Mouse (Mus musculus): ENCODE measurements around the gene Scn8a. TPM values are rescaled to one million over a fixed set of nuclear protein-coding genes. Genes with fewer than 3 reads are reported as not detected.

Gene Scn8a
- polyA plus RNA-seq, 1 experiment from 2014 or later, result 0.73 TPM

DNA sequence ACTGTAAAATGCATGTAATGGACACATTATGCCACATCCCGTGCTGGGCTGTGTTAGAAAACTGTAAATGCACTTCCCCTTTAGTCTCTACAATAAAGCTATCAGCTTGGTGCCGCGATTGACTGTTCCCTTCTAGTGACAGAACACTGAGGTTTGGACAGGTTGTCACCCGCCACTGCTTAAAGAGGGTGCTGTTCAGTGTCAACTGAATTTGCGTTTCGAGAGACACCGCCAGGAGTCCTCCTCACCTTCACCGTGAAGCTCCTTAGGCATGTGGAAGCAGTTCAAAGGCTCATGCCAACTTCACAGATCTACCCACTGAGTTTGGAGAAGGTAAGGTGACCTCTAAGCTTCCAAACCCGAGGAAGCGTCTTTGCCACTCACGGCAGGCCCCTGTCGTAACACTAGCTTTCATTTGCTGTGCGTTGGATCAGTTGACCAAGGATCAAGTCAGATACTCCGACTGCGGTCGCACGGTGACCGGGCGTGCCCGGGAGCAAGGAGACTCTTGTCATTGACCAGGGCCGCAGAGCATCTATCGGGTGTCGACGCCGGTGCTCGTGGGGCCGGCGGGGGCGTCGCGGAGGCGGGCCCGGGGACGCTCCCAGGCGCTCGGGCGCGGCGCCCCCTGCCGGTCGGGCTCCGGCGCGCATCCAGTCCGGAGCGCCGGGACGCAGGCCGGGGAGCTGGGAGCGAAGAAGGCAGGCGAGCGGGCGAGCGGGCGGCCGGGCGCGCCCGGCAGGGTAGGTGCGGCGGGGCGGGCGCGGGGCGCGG is 530 bp downstream of the Scn8a start:
- Histone ChIP-seq H3K9ac (ENCODE audit: low read depth, low read length) (no peak overlapping the region), H3K27ac (ENCODE audit: low read depth, low read length) (no peak overlapping the region), H3K4me1 (replicated peaks; ENCODE audit: control insufficient read depth, insufficient read depth, low read length) (no peaks in the 10 kb centered on the region), H3K4me2 (peak overlapping the region; percentile 72), H3K4me3 (ENCODE audit: low read depth, low read length) (peak overlapping the region; percentile 62), H3K9me3 (ENCODE audit: control insufficient read depth, low read length) (no peaks in the 10 kb centered on the region), H3K27me3 (replicated peaks; ENCODE audit: control insufficient read depth, insufficient read depth, low read length) (peaks cover 62% of the 10 kb centered on the region), H3K36me3 (ENCODE audit: control insufficient read depth, insufficient read depth, low read length) (no peaks in the 10 kb centered on the region)
- DNase-seq (ENCODE audit: low spot score) (peak; percentile 65), ATAC-seq (replicated peaks; ENCODE audit: low FRiP score) (peak; percentile 43; the same call in 1 of the 2 replicates)
- 4% methylated on average over 46 of the region's 66 CpGs for WGBS

DNA sequence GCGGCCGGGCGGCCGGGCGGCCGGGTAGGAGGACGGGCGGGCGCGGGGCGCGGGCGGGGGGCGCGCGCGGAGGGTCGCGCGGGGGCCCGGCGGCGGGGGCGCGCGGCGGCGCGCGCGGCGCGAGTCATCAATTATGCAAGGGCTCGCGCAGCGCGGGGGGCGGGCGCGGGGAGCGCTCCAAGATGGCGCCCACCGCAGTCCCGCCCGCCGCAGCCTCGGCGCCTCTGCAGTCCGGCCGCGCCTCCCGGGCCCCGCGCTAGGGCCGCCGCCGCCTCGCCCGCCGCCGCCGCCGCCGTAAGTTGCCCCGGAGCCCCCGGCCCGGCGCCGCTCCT is 1.1 kb downstream of the Scn8a start:
- 0% methylated on average over 17 of the region's 69 CpGs for WGBS
- Histone ChIP-seq H3K4me3 (ENCODE audit: low read depth, low read length) (peak overlapping the region; percentile 62), H3K4me1 (replicated peaks; ENCODE audit: control insufficient read depth, insufficient read depth, low read length) (no peaks in the 10 kb centered on the region), H3K27ac (ENCODE audit: low read depth, low read length) (no peak overlapping the region), H3K4me2 (peak overlapping the region; percentile 72), H3K27me3 (replicated peaks; ENCODE audit: control insufficient read depth, insufficient read depth, low read length) (peaks cover 62% of the 10 kb centered on the region), H3K9ac (ENCODE audit: low read depth, low read length) (no peak overlapping the region), H3K9me3 (ENCODE audit: control insufficient read depth, low read length) (no peaks in the 10 kb centered on the region), H3K36me3 (ENCODE audit: control insufficient read depth, insufficient read depth, low read length) (no peaks in the 10 kb centered on the region)
- no peak for DNase-seq (ENCODE audit: low spot score)
- ATAC-seq (replicated peaks; ENCODE audit: low FRiP score), result no peak

DNA sequence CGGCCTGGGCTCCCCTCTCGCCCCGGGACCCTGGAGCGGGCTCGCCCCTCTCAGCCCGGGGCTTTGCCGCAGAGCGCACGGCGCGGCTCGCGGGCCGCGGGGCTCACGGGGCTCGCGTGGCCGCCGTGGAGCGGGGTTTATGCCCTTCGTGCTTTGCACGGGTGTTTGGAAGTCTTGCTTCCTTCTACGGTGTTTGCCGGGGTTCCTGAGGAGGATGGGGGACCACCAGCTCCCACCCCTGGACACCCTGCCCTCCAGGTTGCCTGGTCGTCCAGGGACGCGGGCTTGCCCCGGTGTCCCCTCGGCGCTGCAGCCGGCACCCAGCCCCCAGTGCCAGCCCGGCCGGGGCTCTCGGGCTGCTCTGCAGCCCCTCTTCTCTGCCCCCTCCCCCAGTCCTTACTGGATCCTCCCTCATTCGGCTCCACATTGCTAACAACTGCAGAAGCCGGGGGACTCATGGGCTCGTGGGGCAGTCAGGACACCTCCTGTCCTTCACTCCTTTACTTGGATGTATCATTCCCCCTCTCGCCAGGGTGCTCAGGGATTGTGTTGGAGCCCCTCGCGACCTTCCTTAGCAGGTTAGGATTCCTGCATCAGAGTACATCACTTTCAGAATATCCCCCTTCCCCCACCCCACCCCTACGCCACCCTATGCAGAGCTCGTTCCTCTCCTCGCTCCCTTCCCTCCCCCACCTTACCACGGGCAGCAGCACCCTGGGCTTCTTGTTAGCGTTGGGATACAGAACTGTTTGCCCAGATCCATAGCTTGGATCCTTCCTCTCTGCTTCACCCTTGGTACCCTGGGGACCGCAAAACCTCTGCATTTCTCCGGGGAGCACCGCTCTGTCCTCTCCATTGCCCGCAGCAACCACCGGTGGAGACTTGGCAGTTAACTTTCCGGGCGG is 1.7 kb downstream of the Scn8a start:
- no peak overlapping the region for H3K27ac ChIP-seq (ENCODE audit: low read depth, low read length)
- peak overlapping the region; percentile 62 for H3K4me3 ChIP-seq (ENCODE audit: low read depth, low read length)
- H3K9me3 ChIP-seq (ENCODE audit: control insufficient read depth, low read length), result no peaks in the 10 kb centered on the region
- no peaks in the 10 kb centered on the region for H3K36me3 ChIP-seq (ENCODE audit: control insufficient read depth, insufficient read depth, low read length)
- peak overlapping the region; percentile 72 for H3K4me2 ChIP-seq
- ATAC-seq (replicated peaks; ENCODE audit: low FRiP score) (no peak), DNase-seq (ENCODE audit: low spot score) (no peak)
- H3K9ac ChIP-seq (ENCODE audit: low read depth, low read length), result no peak overlapping the region
- peaks cover 62% of the 10 kb centered on the region for H3K27me3 ChIP-seq (replicated peaks; ENCODE audit: control insufficient read depth, insufficient read depth, low read length)
- H3K4me1 ChIP-seq (replicated peaks; ENCODE audit: control insufficient read depth, insufficient read depth, low read length), result no peaks in the 10 kb centered on the region
- WGBS, result 2% methylated on average over 52 of the region's 53 CpGs

DNA sequence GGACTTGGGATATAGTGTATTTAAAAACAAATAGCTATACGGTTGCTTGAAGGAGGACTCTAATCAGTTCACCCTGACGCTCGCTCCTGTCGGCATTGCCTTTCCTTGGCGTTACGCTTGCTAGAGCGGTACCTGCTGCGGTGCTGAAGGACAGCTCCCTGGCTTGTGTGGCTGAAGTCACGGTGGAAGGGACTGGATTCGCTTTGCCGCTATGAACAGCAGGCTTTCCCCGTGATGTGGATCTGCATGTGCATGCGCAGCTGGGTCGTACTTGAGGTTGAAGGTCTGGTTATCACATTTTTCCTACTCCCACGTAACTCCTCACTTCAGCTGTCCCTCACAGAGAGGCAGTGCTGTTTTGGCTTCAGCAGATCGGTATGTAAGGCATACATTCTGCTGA is 3.5 kb downstream of the Scn8a start:
- Histone ChIP-seq H3K27ac (ENCODE audit: low read depth, low read length) (no peak overlapping the region), H3K4me1 (replicated peaks; ENCODE audit: control insufficient read depth, insufficient read depth, low read length) (no peaks in the 10 kb centered on the region), H3K9ac (ENCODE audit: low read depth, low read length) (no peak overlapping the region), H3K9me3 (ENCODE audit: control insufficient read depth, low read length) (no peaks in the 10 kb centered on the region), H3K4me2 (no peak overlapping the region), H3K4me3 (ENCODE audit: low read depth, low read length) (no peak overlapping the region), H3K27me3 (replicated peaks; ENCODE audit: control insufficient read depth, insufficient read depth, low read length) (peaks cover 61% of the 10 kb centered on the region), H3K36me3 (ENCODE audit: control insufficient read depth, insufficient read depth, low read length) (no peaks in the 10 kb centered on the region)
- DNase-seq (ENCODE audit: low spot score) (peak; percentile 72), ATAC-seq (replicated peaks; ENCODE audit: low FRiP score) (no peak)
- 5% methylated on average over 16 of the region's 16 CpGs for WGBS

DNA sequence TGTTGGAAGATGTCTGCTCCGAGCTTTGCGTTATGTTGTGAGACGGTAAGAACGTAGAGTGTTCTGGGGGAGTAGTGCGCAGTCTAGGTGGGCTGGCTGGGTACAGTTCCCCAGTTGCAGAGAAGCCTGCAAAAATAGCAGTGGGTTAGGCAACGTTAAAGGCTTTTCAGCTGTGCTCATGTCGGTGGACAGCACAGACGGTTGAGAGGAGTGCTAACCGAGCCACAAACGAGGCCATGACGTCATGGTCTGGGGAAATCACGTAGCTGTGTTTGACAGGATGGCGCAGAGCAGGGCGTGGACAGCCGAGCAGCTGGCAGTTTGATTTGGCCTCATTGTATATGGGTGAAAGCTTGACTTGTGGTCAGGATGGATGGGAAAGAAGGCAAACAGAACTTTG is 9.4 kb downstream of the Scn8a start:
- Histone ChIP-seq H3K9me3 (ENCODE audit: control insufficient read depth, low read length) (no peaks in the 10 kb centered on the region), H3K4me2 (no peak overlapping the region), H3K36me3 (ENCODE audit: control insufficient read depth, insufficient read depth, low read length) (no peaks in the 10 kb centered on the region), H3K27ac (ENCODE audit: low read depth, low read length) (no peak overlapping the region), H3K27me3 (replicated peaks; ENCODE audit: control insufficient read depth, insufficient read depth, low read length) (peaks cover 4% of the 10 kb centered on the region), H3K9ac (ENCODE audit: low read depth, low read length) (no peak overlapping the region), H3K4me1 (replicated peaks; ENCODE audit: control insufficient read depth, insufficient read depth, low read length) (no peaks in the 10 kb centered on the region), H3K4me3 (ENCODE audit: low read depth, low read length) (no peak overlapping the region)
- 70% methylated on average over 15 of the region's 15 CpGs for WGBS
- ATAC-seq (replicated peaks; ENCODE audit: low FRiP score) (no peak), DNase-seq (ENCODE audit: low spot score) (no peak)

DNA sequence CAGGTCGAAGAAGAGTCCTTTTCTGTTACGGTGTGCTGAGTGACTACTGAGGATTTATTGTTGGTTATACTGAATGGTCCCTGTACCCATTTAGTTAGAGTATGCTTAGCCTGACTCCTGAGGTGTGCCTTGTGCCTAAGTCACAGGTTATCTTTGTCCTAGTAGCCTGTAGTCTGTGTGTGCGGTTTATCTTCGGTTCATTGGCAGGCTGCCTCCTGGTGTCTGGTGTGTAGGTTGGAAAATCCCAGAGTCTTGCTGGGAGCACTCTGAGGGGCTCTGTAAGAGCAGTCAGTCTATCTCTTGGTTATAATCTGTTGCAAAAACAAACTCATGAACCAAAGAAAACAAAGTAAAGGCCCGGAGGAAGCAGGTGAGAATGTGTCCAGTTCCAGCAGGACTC is 11.7 kb downstream of the Scn8a start:
- no peak for ATAC-seq (replicated peaks; ENCODE audit: low FRiP score)
- H3K9ac ChIP-seq (ENCODE audit: low read depth, low read length), result no peak overlapping the region
- H3K27me3 ChIP-seq (replicated peaks; ENCODE audit: control insufficient read depth, insufficient read depth, low read length), result no peaks in the 10 kb centered on the region; the same call in none of the 2 replicates
- no peak overlapping the region for H3K4me2 ChIP-seq
- WGBS, result 76% methylated on average over 5 of the region's 5 CpGs
- DNase-seq (ENCODE audit: low spot score), result no peak
- H3K9me3 ChIP-seq (ENCODE audit: control insufficient read depth, low read length), result no peaks in the 10 kb centered on the region
- no peak overlapping the region for H3K27ac ChIP-seq (ENCODE audit: low read depth, low read length)
- no peaks in the 10 kb centered on the region for H3K36me3 ChIP-seq (ENCODE audit: control insufficient read depth, insufficient read depth, low read length)
- H3K4me3 ChIP-seq (ENCODE audit: low read depth, low read length), result no peak overlapping the region
- no peaks in the 10 kb centered on the region for H3K4me1 ChIP-seq (replicated peaks; ENCODE audit: control insufficient read depth, insufficient read depth, low read length)

DNA sequence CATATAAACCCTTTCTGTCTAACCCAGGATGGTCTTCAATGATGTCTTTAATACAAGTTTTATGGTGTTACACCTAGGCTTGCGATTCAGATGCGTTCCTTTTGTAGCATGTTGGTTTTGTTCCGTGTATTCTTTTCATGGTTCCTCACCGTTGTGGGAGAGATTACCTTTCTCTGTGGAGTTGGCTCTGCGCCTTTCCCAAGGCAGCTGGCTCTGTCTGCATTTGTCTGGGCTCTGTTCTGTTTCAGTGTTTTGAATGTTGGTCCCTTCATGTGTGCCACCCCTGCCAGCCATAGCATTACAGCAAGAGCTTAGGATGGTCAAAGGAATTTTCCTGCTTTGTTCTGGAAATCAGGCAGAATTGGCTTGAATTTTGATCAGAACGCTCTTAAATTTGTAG is 14.8 kb downstream of the Scn8a start:
- WGBS, result 88% methylated on average over 6 of the region's 6 CpGs
- Histone ChIP-seq H3K4me1 (replicated peaks; ENCODE audit: control insufficient read depth, insufficient read depth, low read length) (no peaks in the 10 kb centered on the region), H3K4me3 (ENCODE audit: low read depth, low read length) (no peak overlapping the region), H3K36me3 (ENCODE audit: control insufficient read depth, insufficient read depth, low read length) (no peaks in the 10 kb centered on the region), H3K9me3 (ENCODE audit: control insufficient read depth, low read length) (no peaks in the 10 kb centered on the region), H3K9ac (ENCODE audit: low read depth, low read length) (no peak overlapping the region), H3K4me2 (no peak overlapping the region), H3K27me3 (replicated peaks; ENCODE audit: control insufficient read depth, insufficient read depth, low read length) (no peaks in the 10 kb centered on the region), H3K27ac (ENCODE audit: low read depth, low read length) (no peak overlapping the region)
- ATAC-seq (replicated peaks; ENCODE audit: low FRiP score) (no peak), DNase-seq (ENCODE audit: low spot score) (no peak)

DNA sequence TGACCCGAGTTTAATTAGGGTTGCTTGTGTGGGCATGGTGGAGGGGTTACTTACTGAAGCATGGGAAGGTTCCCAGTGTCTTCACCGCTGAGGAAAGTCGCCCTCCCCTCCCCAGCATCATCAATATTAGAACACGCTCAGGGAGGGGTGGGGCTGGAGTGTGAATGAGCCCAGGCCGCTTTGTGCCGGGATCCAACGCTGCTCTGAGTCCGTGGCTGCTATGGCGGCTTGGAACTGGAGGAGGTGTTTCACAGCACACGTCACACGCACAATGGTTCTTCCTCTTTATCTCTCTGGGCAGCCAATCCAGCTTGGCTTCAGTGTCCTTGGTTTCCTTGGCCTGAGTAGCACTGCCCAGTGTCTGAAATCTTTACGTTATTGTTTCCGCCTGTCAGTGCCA is 22.3 kb downstream of the Scn8a start:
- ATAC-seq (replicated peaks; ENCODE audit: low FRiP score) (no peak), DNase-seq (ENCODE audit: low spot score) (no peak)
- no peak overlapping the region for H3K27ac ChIP-seq (ENCODE audit: low read depth, low read length)
- H3K9ac ChIP-seq (ENCODE audit: low read depth, low read length), result no peak overlapping the region
- no peaks in the 10 kb centered on the region for H3K4me1 ChIP-seq (replicated peaks; ENCODE audit: control insufficient read depth, insufficient read depth, low read length)
- no peaks in the 10 kb centered on the region for H3K27me3 ChIP-seq (replicated peaks; ENCODE audit: control insufficient read depth, insufficient read depth, low read length)
- no peak overlapping the region for H3K4me2 ChIP-seq
- H3K9me3 ChIP-seq (ENCODE audit: control insufficient read depth, low read length), result no peaks in the 10 kb centered on the region
- 56% methylated on average over 13 of the region's 13 CpGs for WGBS
- H3K36me3 ChIP-seq (ENCODE audit: control insufficient read depth, insufficient read depth, low read length), result no peaks in the 10 kb centered on the region
- H3K4me3 ChIP-seq (ENCODE audit: low read depth, low read length), result no peak overlapping the region
